Mouse (Mus musculus) forebrain, embryonic 12.5 days (tissue): ENCODE measurements around the gene Gm40193. TPM values are rescaled to one million over a fixed set of nuclear protein-coding genes. Genes with fewer than 3 reads are reported as not detected.
"Not testable (repeated sequence)": the region's sequence is repeated elsewhere in the genome, so short reads cannot be mapped to it uniquely, and the experiment has no call there.

Source experiments
- ATAC-seq: fragments of 200-750 bp; cut with Nextera tagmentation; 2 replicates; pipeline ENCODE4 v1.8.0; 2017; ENCODE audit warnings: moderate TSS enrichment; ENCODE audit not compliant: low FRiP score
- H3K27ac ChIP-seq: fragments of 300-500 bp; sonication (generic); 2 replicates; pipeline ENCODE4 v1.5.1; 2016; ENCODE audit warnings: mild to moderate bottlenecking
- H3K27me3 ChIP-seq: fragments of 300-500 bp; sonication (generic); 2 replicates; pipeline ENCODE4 v1.6.1; 2016; ENCODE audit warnings: mild to moderate bottlenecking
- H3K36me3 ChIP-seq: fragments of 300-500 bp; sonication (generic); replicated peaks from 2 replicates; pipeline ENCODE4 v1.6.1; 2016; ENCODE audit warnings: mild to moderate bottlenecking
- H3K4me1 ChIP-seq: fragments of 300-500 bp; sonication (generic); 2 replicates; pipeline ENCODE4 v1.6.1; 2016
- H3K4me2 ChIP-seq: fragments of 300-500 bp; sonication (generic); 2 replicates; pipeline ENCODE4 v1.6.1; 2016; ENCODE audit warnings: mild to moderate bottlenecking, moderate library complexity
- H3K4me3 ChIP-seq: fragments of 300-500 bp; sonication (generic); replicated peaks from 2 replicates; pipeline ENCODE4 v1.5.1; 2016; ENCODE audit warnings: mild to moderate bottlenecking
- H3K9ac ChIP-seq: fragments of 300-500 bp; sonication (generic); 2 replicates; pipeline ENCODE4 v1.6.1; 2016; ENCODE audit warnings: mild to moderate bottlenecking
- H3K9me3 ChIP-seq: fragments of 300-500 bp; sonication (generic); 2 replicates; pipeline ENCODE4 v1.6.1; 2016
- WGBS: fragments of 180-500 bp; shearing (Covaris S2); methylation state at CpG from one replicate; pipeline ENCODE4 v1.1.7; 2016; 5-methylcytosine and 5-hydroxymethylcytosine counted together
- polyA plus RNA-seq: library from polyadenylated mRNA; unstranded; fragments of >200 nt; fragmentation: Nextera tagmentation; extraction: Ambion mirVana; gene quantifications from 2 replicates; pipeline ENCODE4 v1.2.1, GENCODE M21; 2016

Gene Gm40193
- polyA plus RNA-seq: not detected in 2 replicates

- Histone ChIP-seq H3K36me3 (peaks cover 18% of the 10 kb centered on the region), H3K9ac (no peak within 1 kb of the TSS), H3K4me2 (no peak within 1 kb of the TSS), H3K4me3 (no peak within 1 kb of the TSS), H3K4me1 (no peaks in the 10 kb centered on the region), H3K27me3 (peaks cover 3% of the 10 kb centered on the region; the same call in 1 of the 2 replicates), H3K27ac (no peak within 1 kb of the TSS), H3K9me3 (no peaks in the 10 kb centered on the region)
- 79% methylated on average over 6 of the region's 6 CpGs for WGBS
- no peak for ATAC-seq
These were observed at the start of gene Gm40193 for GRCm38 (mm10) chr11:70532839-70533238. Gm40193 (minus strand) TSS chr11:70532939.

- H3K4me1 ChIP-seq: peaks cover 53% of the 10 kb centered on the region
- ATAC-seq: no peak
- WGBS: 87% methylated on average over 3 of the region's 3 CpGs
These were observed 49.5 kb upstream of the Gm40193 start for GRCm38 (mm10) chr11:70582196-70582595.

GRCm38 (mm10) chr11:70580921-70581320, 48.2 kb upstream of the Gm40193 start:
- H3K4me3 ChIP-seq: no peak overlapping the region
- no peaks in the 10 kb centered on the region for H3K9me3 ChIP-seq
- no peak overlapping the region for H3K9ac ChIP-seq
- no peak for ATAC-seq
- 81% methylated on average over 3 of the region's 3 CpGs for WGBS
- no peaks in the 10 kb centered on the region for H3K36me3 ChIP-seq
- no peak overlapping the region for H3K4me2 ChIP-seq
- H3K27ac ChIP-seq: no peak overlapping the region
- H3K27me3 ChIP-seq: no peaks in the 10 kb centered on the region
- H3K4me1 ChIP-seq: peaks cover 57% of the 10 kb centered on the region

More at GRCm38 (mm10) chr11:70582196-70582595, 49.5 kb upstream of the Gm40193 start:
- Histone ChIP-seq H3K4me2 (no peak overlapping the region), H3K27ac (no peak overlapping the region), H3K4me3 (no peak overlapping the region), H3K9ac (no peak overlapping the region), H3K36me3 (no peaks in the 10 kb centered on the region), H3K9me3 (no peaks in the 10 kb centered on the region), H3K27me3 (no peaks in the 10 kb centered on the region)

GRCm38 (mm10) chr11:70580358-70580720, 47.6 kb upstream of the Gm40193 start:
- no peak overlapping the region for H3K4me3 ChIP-seq
- no peak for ATAC-seq
- H3K27ac ChIP-seq: 0 out of 2 replicates have a peak overlapping the region, but pooled peaks have one; percentile 50
- no peaks in the 10 kb centered on the region for H3K9me3 ChIP-seq
- H3K4me2 ChIP-seq: no peak overlapping the region
- H3K36me3 ChIP-seq: no peaks in the 10 kb centered on the region
- H3K9ac ChIP-seq: 0 out of 2 replicates have a peak overlapping the region, but pooled peaks have one; percentile 21
- no peaks in the 10 kb centered on the region for H3K27me3 ChIP-seq
- 65% methylated on average over 5 of the region's 5 CpGs for WGBS
- H3K4me1 ChIP-seq: peaks cover 55% of the 10 kb centered on the region

GRCm38 (mm10) chr11:70579710-70580357, 47.1 kb upstream of the Gm40193 start:
- H3K9ac ChIP-seq: no peak overlapping the region
- WGBS: 89% methylated on average over 9 of the region's 9 CpGs
- no peak overlapping the region for H3K4me3 ChIP-seq
- no peaks in the 10 kb centered on the region for H3K36me3 ChIP-seq
- ATAC-seq: no peak
- H3K4me2 ChIP-seq: no peak overlapping the region
- 0 out of 2 replicates have a peak overlapping the region, but pooled peaks have one; percentile 50 for H3K27ac ChIP-seq
- H3K27me3 ChIP-seq: no peaks in the 10 kb centered on the region
- peaks cover 50% of the 10 kb centered on the region for H3K4me1 ChIP-seq
- H3K9me3 ChIP-seq: no peaks in the 10 kb centered on the region

- peaks cover 45% of the 10 kb centered on the region for H3K4me1 ChIP-seq
- H3K36me3 ChIP-seq: no peaks in the 10 kb centered on the region
- no peaks in the 10 kb centered on the region for H3K27me3 ChIP-seq
- H3K4me3 ChIP-seq: no peak overlapping the region
- H3K27ac ChIP-seq: no peak overlapping the region
- no peak overlapping the region for H3K9ac ChIP-seq
- H3K4me2 ChIP-seq: no peak overlapping the region
- 92% methylated on average over 6 of the region's 6 CpGs for WGBS
- no peaks in the 10 kb centered on the region for H3K9me3 ChIP-seq
- no peak for ATAC-seq
These were observed 46.2 kb upstream of the Gm40193 start for GRCm38 (mm10) chr11:70578962-70579361.

GRCm38 (mm10) chr11:70577201-70577600, 44.5 kb upstream of the Gm40193 start:
- 82% methylated on average over 3 of the region's 3 CpGs for WGBS
- H3K4me1 ChIP-seq: peaks cover 54% of the 10 kb centered on the region
- H3K27ac ChIP-seq: peak overlapping the region; percentile 25; the same call in 1 of the 2 replicates
- no peaks in the 10 kb centered on the region for H3K9me3 ChIP-seq
- no peak overlapping the region for H3K4me3 ChIP-seq
- no peak overlapping the region for H3K4me2 ChIP-seq
- no peaks in the 10 kb centered on the region for H3K27me3 ChIP-seq
- no peaks in the 10 kb centered on the region for H3K36me3 ChIP-seq
- no peak for ATAC-seq
- H3K9ac ChIP-seq: no peak overlapping the region

- Histone ChIP-seq H3K9ac (peak overlapping the region; percentile 2; the same call in 1 of the 2 replicates), H3K27me3 (no peaks in the 10 kb centered on the region)
- 40% methylated on average over 6 of the region's 6 CpGs for WGBS
These were observed 41.1 kb upstream of the Gm40193 start for GRCm38 (mm10) chr11:70573872-70574271.

GRCm38 (mm10) chr11:70572348-70572902, 39.7 kb upstream of the Gm40193 start:
- peaks cover 27% of the 10 kb centered on the region for H3K4me1 ChIP-seq
- no peak overlapping the region for H3K4me3 ChIP-seq
- WGBS: 79% methylated on average over 5 of the region's 5 CpGs
- H3K27me3 ChIP-seq: no peaks in the 10 kb centered on the region
- no peak overlapping the region for H3K9ac ChIP-seq
- no peak for ATAC-seq
- H3K36me3 ChIP-seq: peaks cover 6% of the 10 kb centered on the region; the same call in 1 of the 2 replicates
- H3K4me2 ChIP-seq: no peak overlapping the region
- H3K27ac ChIP-seq: no peak overlapping the region
- H3K9me3 ChIP-seq: no peaks in the 10 kb centered on the region

More at GRCm38 (mm10) chr11:70573872-70574271, 41.1 kb upstream of the Gm40193 start:
- H3K4me3 ChIP-seq: no peak overlapping the region
- no peaks in the 10 kb centered on the region for H3K9me3 ChIP-seq
- H3K36me3 ChIP-seq: no peaks in the 10 kb centered on the region
- no peak for ATAC-seq
- H3K4me1 ChIP-seq: peaks cover 42% of the 10 kb centered on the region
- peak overlapping the region; percentile 24; the same call in 1 of the 2 replicates for H3K4me2 ChIP-seq
- peak overlapping the region; percentile 73 for H3K27ac ChIP-seq

GRCm38 (mm10) chr11:70571641-70572040, 38.9 kb upstream of the Gm40193 start:
- Histone ChIP-seq H3K4me3 (no peak overlapping the region), H3K27me3 (no peaks in the 10 kb centered on the region), H3K4me2 (no peak overlapping the region), H3K9me3 (no peaks in the 10 kb centered on the region), H3K27ac (no peak overlapping the region), H3K36me3 (peaks cover 6% of the 10 kb centered on the region; the same call in 1 of the 2 replicates), H3K9ac (no peak overlapping the region), H3K4me1 (peaks cover 24% of the 10 kb centered on the region)
- ATAC-seq: no peak
- 87% methylated on average over 1 of the region's 1 CpGs for WGBS

- H3K9ac ChIP-seq, H3K27me3 ChIP-seq, ATAC-seq, H3K36me3 ChIP-seq, H3K4me3 ChIP-seq, H3K4me2 ChIP-seq, H3K27ac ChIP-seq, H3K9me3 ChIP-seq: not testable (repeated sequence)
- 96% methylated on average over 1 of the region's 1 CpGs for WGBS
- peaks cover 33% of the 10 kb centered on the region for H3K4me1 ChIP-seq
These were observed 37.9 kb upstream of the Gm40193 start for GRCm38 (mm10) chr11:70570614-70571013.

- WGBS: 76% methylated on average over 7 of the region's 7 CpGs
- Histone ChIP-seq H3K4me2 (no peak overlapping the region), H3K9ac (no peak overlapping the region), H3K4me1 (peaks cover 44% of the 10 kb centered on the region), H3K9me3 (no peaks in the 10 kb centered on the region), H3K36me3 (peaks cover 6% of the 10 kb centered on the region; the same call in 1 of the 2 replicates), H3K4me3 (no peak overlapping the region), H3K27ac (no peak overlapping the region), H3K27me3 (no peaks in the 10 kb centered on the region)
- no peak for ATAC-seq
These were observed 33.8 kb upstream of the Gm40193 start for GRCm38 (mm10) chr11:70566586-70566985.
